Mouse (Mus musculus) forebrain, embryonic 11.5 days (tissue): Measurements from ENCODE around the gene Gm1123. TPM values are rescaled to one million over a fixed set of nuclear protein-coding genes. Genes with fewer than 3 reads are reported as not detected.

ENCODE experiments used
- ATAC-seq: fragments of 200-750 bp; cut with Nextera tagmentation; replicated peaks from 2 replicates; pipeline ENCODE4 v1.8.0; 2017; ENCODE audit warnings: moderate TSS enrichment; ENCODE audit not compliant: low FRiP score
- DNase-seq: peaks from one replicate; pipeline ENCODE4 v3.0.0-alpha.2; 2017; ENCODE audit warnings: low spot score
- H3K27ac ChIP-seq: fragments of 300-500 bp; sonication (generic); 2 replicates; pipeline ENCODE4 v1.5.1; 2014; ENCODE audit warnings: low read depth, low read length
- H3K27me3 ChIP-seq: fragments of 300-500 bp; sonication (generic); 2 replicates; pipeline ENCODE4 v1.6.1; 2014; ENCODE audit warnings: mild to moderate bottlenecking, low read length, mixed read lengths; ENCODE audit not compliant: control insufficient read depth, insufficient read depth
- H3K36me3 ChIP-seq: fragments of 300-500 bp; sonication (generic); 2 replicates; pipeline ENCODE4 v1.6.1; 2014; ENCODE audit warnings: mild to moderate bottlenecking, low read length, moderate library complexity, mixed read lengths; ENCODE audit not compliant: control insufficient read depth, insufficient read depth
- H3K4me1 ChIP-seq: fragments of 300-500 bp; sonication (generic); replicated peaks from 2 replicates; pipeline ENCODE4 v1.6.1; 2014; ENCODE audit warnings: low read length, mixed read lengths; ENCODE audit not compliant: control insufficient read depth, insufficient read depth
- H3K4me2 ChIP-seq: fragments of 300-500 bp; sonication (generic); 2 replicates; pipeline ENCODE4 v1.6.1; 2014; ENCODE audit warnings: low read depth, mild to moderate bottlenecking, low read length, moderate library complexity, mixed read lengths; ENCODE audit not compliant: severe bottlenecking
- H3K4me3 ChIP-seq: fragments of 300-500 bp; sonication (generic); 2 replicates; pipeline ENCODE4 v1.5.1; 2014; ENCODE audit warnings: low read depth, low read length
- H3K9ac ChIP-seq: fragments of 300-500 bp; sonication (generic); 2 replicates; pipeline ENCODE4 v1.6.1; 2014; ENCODE audit warnings: low read length
- H3K9me3 ChIP-seq: fragments of 300-500 bp; sonication (generic); 2 replicates; pipeline ENCODE4 v1.6.1; 2016; ENCODE audit warnings: low read length, mixed read lengths; ENCODE audit not compliant: control insufficient read depth
- WGBS: fragments of 180-500 bp; shearing (Covaris S2); extraction: QIAGEN DNeasy Blood & Tissue Kit; methylation state at CpG from one replicate; pipeline ENCODE4 v1.1.7; 2014; 5-methylcytosine and 5-hydroxymethylcytosine counted together
- polyA plus RNA-seq: library from polyadenylated mRNA; unstranded; fragments of >200 nt; fragmentation: Nextera tagmentation; extraction: Ambion mirVana; gene quantifications from 2 replicates; pipeline ENCODE4 v1.2.1, GENCODE M21; 2014

Gm1123 gene
- polyA plus RNA-seq, 1 experiment from 2014 or later = not detected

DNA sequence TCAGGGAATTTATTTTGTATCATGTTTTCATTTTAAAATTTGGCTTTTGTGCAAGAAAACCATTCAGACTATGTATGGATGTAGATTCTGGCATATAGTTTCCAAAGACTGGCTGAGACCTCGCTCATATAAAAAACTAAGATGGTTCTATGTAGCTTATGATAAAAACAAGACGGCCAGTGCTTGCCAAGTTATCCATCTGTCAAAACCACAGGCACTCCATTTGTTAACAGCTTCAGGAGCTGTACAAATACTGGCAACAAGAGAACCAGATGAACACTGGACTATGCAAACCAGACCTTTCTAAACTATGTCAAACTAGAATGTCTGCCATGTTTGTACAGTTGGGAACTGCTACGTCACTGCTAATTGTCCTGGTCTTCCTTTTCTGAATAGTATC lies 22.2 kb upstream of the Gm1123 start:
- DNase-seq (no peak), ATAC-seq (no peak)
- Histone ChIP-seq H3K27ac (no peak overlapping the region), H3K9me3 (no peaks in the 10 kb centered on the region), H3K4me2 (no peak overlapping the region), H3K36me3 (no peaks in the 10 kb centered on the region), H3K9ac (no peak overlapping the region), H3K4me3 (no peak overlapping the region), H3K4me1 (no peaks in the 10 kb centered on the region), H3K27me3 (no peaks in the 10 kb centered on the region)
- 86% methylated on average over 3 of the region's 3 CpGs for WGBS

DNA sequence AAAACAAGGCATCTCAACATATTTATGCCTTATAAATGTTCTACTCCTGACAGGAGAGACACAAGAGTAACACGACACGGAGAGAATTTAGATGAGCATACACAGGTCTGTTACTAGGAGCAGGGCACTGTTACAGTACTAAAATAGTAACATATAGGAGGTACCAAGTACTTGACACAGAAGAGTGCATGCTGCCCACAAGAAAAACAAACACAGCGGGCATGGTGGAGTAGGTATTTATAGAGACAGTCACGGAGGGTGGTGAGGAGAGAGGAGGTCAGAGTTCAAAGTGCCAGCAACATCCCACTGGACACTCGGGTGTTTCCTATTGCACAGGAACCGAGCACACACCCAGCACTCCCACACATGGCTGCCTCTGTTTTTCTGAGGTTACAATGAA lies 14.2 kb upstream of the Gm1123 start:
- ATAC-seq (no peak), DNase-seq (no peak)
- H3K27me3 ChIP-seq = no peaks in the 10 kb centered on the region
- H3K4me2 ChIP-seq = no peak overlapping the region
- H3K9me3 ChIP-seq = no peaks in the 10 kb centered on the region
- H3K27ac ChIP-seq = no peak overlapping the region
- H3K4me3 ChIP-seq = no peak overlapping the region
- no peaks in the 10 kb centered on the region for H3K4me1 ChIP-seq
- H3K36me3 ChIP-seq = no peaks in the 10 kb centered on the region
- 82% methylated on average over 6 of the region's 6 CpGs for WGBS
- no peak overlapping the region for H3K9ac ChIP-seq

DNA sequence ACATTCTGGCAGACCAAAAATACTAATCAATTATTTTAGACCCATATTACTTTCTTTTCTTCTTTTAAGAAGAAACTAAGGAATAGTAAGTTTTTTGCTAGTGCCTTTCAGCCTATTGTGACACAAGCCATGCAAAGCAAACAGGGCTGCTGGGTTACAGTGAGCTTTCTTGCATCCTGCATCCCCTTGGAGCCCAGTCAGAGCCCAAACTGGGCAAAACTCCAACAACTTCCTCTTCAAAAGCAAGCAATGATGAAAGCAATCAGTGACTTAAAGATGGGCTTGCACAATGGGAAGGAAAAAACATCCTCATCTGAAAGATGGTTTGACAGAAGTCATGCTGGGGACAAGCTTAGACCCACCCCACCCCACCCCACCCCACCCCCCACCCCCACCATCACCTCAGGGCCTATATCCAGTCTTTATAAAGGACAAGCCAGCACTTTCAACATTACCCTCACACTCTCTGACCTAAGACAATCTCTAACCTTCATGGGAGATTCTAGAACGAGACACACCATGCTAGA lies 13.3 kb upstream of the Gm1123 start:
- no peak for ATAC-seq
- DNase-seq = no peak

DNA sequence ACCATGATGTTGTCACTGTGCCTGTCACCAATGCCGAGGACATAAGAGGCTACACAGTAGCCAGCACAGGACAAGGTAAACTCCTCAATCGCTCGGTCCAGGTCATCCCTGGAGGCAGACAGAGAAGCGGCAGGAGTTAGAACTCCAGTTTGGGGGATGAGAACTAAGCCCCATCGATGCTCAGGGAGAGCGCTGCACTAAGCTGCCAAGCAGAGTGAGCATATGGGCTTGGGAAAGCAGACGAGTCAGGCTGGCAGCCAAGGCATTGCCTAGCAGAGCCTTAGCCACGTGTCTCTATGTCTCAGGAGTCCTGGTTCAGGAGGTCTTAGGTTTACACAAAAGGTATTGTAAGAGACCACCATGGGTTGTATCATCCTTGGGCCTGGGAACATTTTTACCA lies 9.2 kb upstream of the Gm1123 start:
- Histone ChIP-seq H3K4me3 (no peak overlapping the region), H3K4me1 (no peaks in the 10 kb centered on the region), H3K9ac (no peak overlapping the region), H3K27ac (no peak overlapping the region), H3K36me3 (no peaks in the 10 kb centered on the region), H3K27me3 (no peaks in the 10 kb centered on the region), H3K9me3 (no peaks in the 10 kb centered on the region), H3K4me2 (no peak overlapping the region)
- DNase-seq = no peak
- no peak for ATAC-seq
- WGBS = 88% methylated on average over 8 of the region's 8 CpGs

More for the DNA sequence above, 13.3 kb upstream of the Gm1123 start:
- Histone ChIP-seq H3K4me2 (no peak overlapping the region), H3K9me3 (no peaks in the 10 kb centered on the region), H3K27ac (no peak overlapping the region), H3K9ac (no peak overlapping the region), H3K4me1 (no peaks in the 10 kb centered on the region), H3K36me3 (no peaks in the 10 kb centered on the region), H3K27me3 (no peaks in the 10 kb centered on the region), H3K4me3 (no peak overlapping the region)
- WGBS = 79% methylated on average over 1 of the region's 1 CpGs

DNA sequence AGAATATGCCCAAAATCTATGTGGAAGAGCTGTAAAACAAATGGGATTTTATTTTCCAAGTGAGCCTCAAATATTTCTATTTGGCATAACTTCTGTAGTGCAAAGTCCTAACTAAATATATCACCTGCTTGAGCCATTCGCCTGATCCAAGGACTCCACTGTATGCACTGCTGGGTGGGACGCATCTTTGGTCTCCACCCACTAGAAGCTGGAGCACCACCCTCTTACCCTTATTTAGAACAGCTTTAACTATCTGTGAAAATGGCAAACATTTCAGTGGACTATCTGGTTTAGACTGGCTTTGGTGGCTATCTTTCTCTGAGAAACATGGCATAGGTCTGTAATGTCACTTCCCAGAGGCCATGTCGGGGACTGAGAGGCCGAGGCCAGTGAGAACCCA lies 7.1 kb upstream of the Gm1123 start:
- Histone ChIP-seq H3K4me2 (no peak overlapping the region), H3K4me1 (no peaks in the 10 kb centered on the region), H3K36me3 (no peaks in the 10 kb centered on the region), H3K27me3 (no peaks in the 10 kb centered on the region), H3K27ac (no peak overlapping the region), H3K9ac (no peak overlapping the region), H3K9me3 (no peaks in the 10 kb centered on the region), H3K4me3 (no peak overlapping the region)
- DNase-seq (no peak), ATAC-seq (no peak)
- WGBS = 91% methylated on average over 4 of the region's 4 CpGs

DNA sequence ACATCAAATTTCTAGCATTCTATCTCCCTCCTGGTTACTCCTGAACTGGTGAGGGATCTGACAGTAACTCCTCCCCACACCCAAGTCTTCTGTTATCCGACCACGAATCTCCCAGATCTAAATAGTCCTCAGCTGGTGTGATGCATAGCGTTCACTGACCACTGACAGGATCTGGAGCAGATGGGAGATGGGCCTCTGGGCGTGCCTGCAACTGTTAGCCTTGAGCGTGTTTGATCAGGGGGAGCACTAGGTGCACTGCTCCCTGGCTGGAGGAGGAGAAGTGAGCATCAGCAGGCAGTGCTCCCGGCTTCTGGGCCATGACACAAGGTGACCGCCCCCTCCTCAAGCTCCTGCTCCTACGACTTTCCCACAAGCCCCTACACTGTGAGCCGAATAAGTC lies 6.5 kb upstream of the Gm1123 start:
- DNase-seq (no peak), ATAC-seq (no peak)
- Histone ChIP-seq H3K9me3 (no peaks in the 10 kb centered on the region), H3K4me3 (no peak overlapping the region), H3K4me2 (no peak overlapping the region), H3K27me3 (no peaks in the 10 kb centered on the region), H3K36me3 (no peaks in the 10 kb centered on the region), H3K4me1 (no peaks in the 10 kb centered on the region), H3K27ac (no peak overlapping the region), H3K9ac (no peak overlapping the region)
- 85% methylated on average over 9 of the region's 9 CpGs for WGBS

DNA sequence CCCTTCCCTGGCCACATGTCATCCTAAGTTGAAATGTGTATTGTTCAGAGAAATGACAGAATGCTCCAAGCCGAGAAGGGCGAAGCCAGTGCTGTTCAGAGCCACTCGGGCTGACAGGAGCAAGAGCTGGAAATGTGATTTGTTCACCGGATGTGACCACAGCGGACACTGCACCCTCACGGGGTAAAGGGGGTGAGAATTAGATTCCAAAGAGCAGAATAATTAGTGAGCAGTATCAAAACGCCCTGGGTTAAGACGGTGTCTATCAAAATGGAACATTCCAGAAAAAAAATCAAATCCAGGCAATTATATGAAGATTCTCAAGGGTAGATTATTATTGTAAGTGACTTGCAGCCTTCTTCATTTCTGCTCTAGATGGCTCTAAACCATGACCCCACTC lies 1.4 kb downstream of the Gm1123 start:
- Histone ChIP-seq H3K9ac (no peak overlapping the region), H3K4me2 (no peak overlapping the region), H3K9me3 (no peaks in the 10 kb centered on the region), H3K36me3 (no peaks in the 10 kb centered on the region; the same call in 1 of the 2 replicates), H3K27me3 (no peaks in the 10 kb centered on the region), H3K4me1 (no peaks in the 10 kb centered on the region), H3K27ac (no peak overlapping the region), H3K4me3 (no peak overlapping the region)
- DNase-seq (no peak), ATAC-seq (no peak)
- WGBS = 87% methylated on average over 8 of the region's 8 CpGs

DNA sequence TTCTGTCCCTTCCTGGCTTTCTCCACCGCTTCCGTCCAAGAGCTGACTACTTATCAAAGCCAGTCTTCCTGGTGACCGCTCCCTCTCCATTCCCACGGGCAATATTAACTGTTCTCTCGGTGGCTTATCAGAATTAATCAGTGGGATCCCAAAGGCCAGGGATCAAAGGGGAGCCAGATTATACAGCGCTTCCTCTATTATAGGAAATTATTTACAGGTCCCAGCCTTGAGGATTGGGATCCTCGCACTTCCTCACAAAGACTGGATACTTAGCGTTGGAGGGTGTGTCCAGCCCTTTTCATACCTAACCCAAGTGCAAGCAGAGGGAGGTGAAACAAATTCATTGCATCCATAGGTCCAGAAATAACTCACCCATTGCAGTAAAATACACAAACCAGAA lies 3.5 kb downstream of the Gm1123 start:
- no peak overlapping the region for H3K4me2 ChIP-seq
- no peaks in the 10 kb centered on the region for H3K27me3 ChIP-seq
- no peaks in the 10 kb centered on the region; the same call in 1 of the 2 replicates for H3K36me3 ChIP-seq
- no peak overlapping the region for H3K4me3 ChIP-seq
- ATAC-seq (no peak), DNase-seq (no peak)
- no peaks in the 10 kb centered on the region for H3K9me3 ChIP-seq
- WGBS = 88% methylated on average over 8 of the region's 8 CpGs
- H3K27ac ChIP-seq = no peak overlapping the region
- H3K9ac ChIP-seq = no peak overlapping the region
- H3K4me1 ChIP-seq = no peaks in the 10 kb centered on the region

DNA sequence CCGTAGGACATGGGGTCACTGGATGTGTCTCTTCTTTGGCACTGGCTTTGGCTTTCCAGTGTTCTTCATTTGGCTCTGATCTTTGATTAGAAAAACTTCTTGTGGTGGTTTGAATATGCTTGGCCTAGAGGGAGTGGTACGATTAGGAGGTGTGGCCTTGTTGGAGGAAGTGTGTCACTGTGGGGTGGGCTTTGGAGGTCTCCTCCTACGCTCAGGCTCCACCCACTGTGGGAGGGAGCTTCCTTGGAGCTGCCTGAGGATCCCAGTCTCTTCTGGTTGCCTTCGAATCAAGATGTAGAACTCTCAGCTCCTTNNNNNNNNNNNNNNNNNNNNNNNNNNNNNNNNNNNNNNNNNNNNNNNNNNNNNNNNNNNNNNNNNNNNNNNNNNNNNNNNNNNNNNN lies 13.8 kb downstream of the Gm1123 start:
- H3K27me3 ChIP-seq = no peaks in the 10 kb centered on the region
- ATAC-seq (no peak), DNase-seq (peak; percentile 33)
- no peak overlapping the region for H3K27ac ChIP-seq
- H3K9ac ChIP-seq = no peak overlapping the region
- no peaks in the 10 kb centered on the region for H3K4me1 ChIP-seq
- no peaks in the 10 kb centered on the region for H3K9me3 ChIP-seq
- H3K36me3 ChIP-seq = no peaks in the 10 kb centered on the region
- H3K4me3 ChIP-seq = no peak overlapping the region
- H3K4me2 ChIP-seq = no peak overlapping the region
- 80% methylated on average over 4 of the region's 4 CpGs for WGBS
